Mouse (Mus musculus) midbrain, embryonic 11.5 days (tissue): ENCODE results near the gene Kdelc1. TPM values are rescaled to one million over a fixed set of nuclear protein-coding genes. Genes with fewer than 3 reads are reported as not detected.

Experiments used
- ATAC-seq: fragments of 200-750 bp; cut with Nextera tagmentation; 2 replicates; pipeline ENCODE4 v1.8.0; 2017; ENCODE audit warnings: moderate TSS enrichment, moderate library complexity; ENCODE audit not compliant: low FRiP score
- DNase-seq: peaks from one replicate; pipeline ENCODE4 v3.0.0; 2015; ENCODE audit warnings: low spot score; ENCODE audit errors: missing footprints
- H3K27ac ChIP-seq: fragments of 300-500 bp; sonication (generic); 2 replicates; pipeline ENCODE4 v1.5.1; 2014; ENCODE audit warnings: low read depth, low read length
- H3K27me3 ChIP-seq: fragments of 300-500 bp; sonication (generic); 2 replicates; pipeline ENCODE4 v1.6.1; 2014; ENCODE audit warnings: mild to moderate bottlenecking, low read length, moderate library complexity, mixed read lengths; ENCODE audit not compliant: control insufficient read depth, insufficient read depth
- H3K36me3 ChIP-seq: fragments of 300-500 bp; sonication (generic); 2 replicates; pipeline ENCODE4 v1.6.1; 2014; ENCODE audit warnings: mild to moderate bottlenecking, low read length, moderate library complexity, mixed read lengths; ENCODE audit not compliant: control insufficient read depth, insufficient read depth
- H3K4me1 ChIP-seq: fragments of 300-500 bp; sonication (generic); 2 replicates; pipeline ENCODE4 v1.6.1; 2014; ENCODE audit warnings: low read length; ENCODE audit not compliant: control insufficient read depth, insufficient read depth
- H3K4me2 ChIP-seq: fragments of 300-500 bp; sonication (generic); 2 replicates; pipeline ENCODE4 v1.6.1; 2014; ENCODE audit warnings: mild to moderate bottlenecking, moderate library complexity
- H3K4me3 ChIP-seq: fragments of 300-500 bp; sonication (generic); 2 replicates; pipeline ENCODE4 v1.5.1; 2014; ENCODE audit warnings: low read depth, low read length
- H3K9ac ChIP-seq: fragments of 300-500 bp; sonication (generic); 2 replicates; pipeline ENCODE4 v1.6.1; 2014; ENCODE audit warnings: low read length
- H3K9me3 ChIP-seq: fragments of 300-500 bp; sonication (generic); 2 replicates; pipeline ENCODE4 v1.6.1; 2016; ENCODE audit warnings: low read length; ENCODE audit not compliant: control insufficient read depth
- WGBS: fragments of 180-500 bp; shearing (Covaris S2); extraction: QIAGEN DNeasy Blood & Tissue Kit; methylation state at CpG from one replicate; pipeline ENCODE4 v1.1.7; 2014; 5-methylcytosine and 5-hydroxymethylcytosine counted together
- polyA plus RNA-seq: library from polyadenylated mRNA; unstranded; fragments of >200 nt; fragmentation: Nextera tagmentation; extraction: Ambion mirVana; gene quantifications from 2 replicates; pipeline ENCODE4 v1.2.1, GENCODE M21; 2014

Kdelc1 gene
- 56.8 and 62.1 TPM in 2 replicates for polyA plus RNA-seq

- Histone ChIP-seq H3K4me1 (peaks cover 6% of the 10 kb centered on the region; the same call in 1 of the 2 replicates), H3K9me3 (no peaks in the 10 kb centered on the region), H3K27ac (peak within 1 kb of the TSS; percentile 93), H3K4me3 (peak within 1 kb of the TSS; percentile 69), H3K9ac (peak within 1 kb of the TSS; percentile 75), H3K27me3 (no peaks in the 10 kb centered on the region), H3K36me3 (no peaks in the 10 kb centered on the region), H3K4me2 (peak within 1 kb of the TSS; percentile 81)
- under 1% methylated on average over 39 of the region's 39 CpGs for WGBS
- ATAC-seq (peak; percentile 94), DNase-seq (peak; percentile 97)
These were observed at the start of gene Kdelc1, which contains the start of gene Bivm for GRCm38 (mm10) chr1:44118239-44119054. TSS of gene Kdelc1 (minus strand) at chr1:44118808. TSS of gene Bivm (plus strand) at chr1:44118957.

- H3K36me3 ChIP-seq, result peaks cover 45% of the 10 kb centered on the region
- H3K27ac ChIP-seq, result no peak overlapping the region
- H3K4me1 ChIP-seq, result no peaks in the 10 kb centered on the region
- H3K9me3 ChIP-seq, result peaks cover 4% of the 10 kb centered on the region; the same call in 1 of the 2 replicates
- H3K4me2 ChIP-seq, result no peak overlapping the region
- no peak overlapping the region for H3K9ac ChIP-seq
- ATAC-seq (no peak), DNase-seq (no peak)
- 98% methylated on average over 3 of the region's 3 CpGs for WGBS
- H3K27me3 ChIP-seq, result no peaks in the 10 kb centered on the region
- no peak overlapping the region for H3K4me3 ChIP-seq
These were observed 49.3 kb upstream of the Kdelc1 start for GRCm38 (mm10) chr1:44167859-44168383.

GRCm38 (mm10) chr1:44162389-44162788 is 43.8 kb upstream of the Kdelc1 start:
- Histone ChIP-seq H3K27ac (no peak overlapping the region), H3K36me3 (peaks cover 36% of the 10 kb centered on the region), H3K9ac (no peak overlapping the region), H3K27me3 (no peaks in the 10 kb centered on the region), H3K4me2 (no peak overlapping the region), H3K9me3 (no peaks in the 10 kb centered on the region), H3K4me3 (no peak overlapping the region), H3K4me1 (no peaks in the 10 kb centered on the region)
- DNase-seq, result no peak
- no peak for ATAC-seq
- 97% methylated on average over 5 of the region's 5 CpGs for WGBS

- peaks cover 31% of the 10 kb centered on the region for H3K36me3 ChIP-seq
- H3K4me1 ChIP-seq, result no peaks in the 10 kb centered on the region
- no peak overlapping the region for H3K4me2 ChIP-seq
- no peaks in the 10 kb centered on the region for H3K9me3 ChIP-seq
- 90% methylated on average over 6 of the region's 6 CpGs for WGBS
- H3K4me3 ChIP-seq, result no peak overlapping the region
- no peak for ATAC-seq
- DNase-seq, result no peak
- no peak overlapping the region for H3K27ac ChIP-seq
- H3K9ac ChIP-seq, result no peak overlapping the region
- H3K27me3 ChIP-seq, result no peaks in the 10 kb centered on the region
These were observed 43.2 kb upstream of the Kdelc1 start for GRCm38 (mm10) chr1:44161818-44162217.

GRCm38 (mm10) chr1:44158317-44158716 is 39.7 kb upstream of the Kdelc1 start:
- Histone ChIP-seq H3K4me1 (no peaks in the 10 kb centered on the region), H3K27me3 (no peaks in the 10 kb centered on the region), H3K36me3 (peaks cover 21% of the 10 kb centered on the region; the same call in 1 of the 2 replicates), H3K4me3 (no peak overlapping the region), H3K9me3 (no peaks in the 10 kb centered on the region), H3K4me2 (no peak overlapping the region), H3K9ac (no peak overlapping the region), H3K27ac (no peak overlapping the region)
- no peak for ATAC-seq
- 88% methylated on average over 6 of the region's 6 CpGs for WGBS
- no peak for DNase-seq

GRCm38 (mm10) chr1:44155287-44155686 is 36.7 kb upstream of the Kdelc1 start:
- DNase-seq, result no peak
- 97% methylated on average over 4 of the region's 4 CpGs for WGBS
- no peaks in the 10 kb centered on the region for H3K4me1 ChIP-seq

GRCm38 (mm10) chr1:44148706-44149105 is 30.1 kb upstream of the Kdelc1 start:
- Histone ChIP-seq H3K9me3 (no peaks in the 10 kb centered on the region), H3K4me3 (peak overlapping the region; percentile 75), H3K27me3 (no peaks in the 10 kb centered on the region), H3K36me3 (no peaks in the 10 kb centered on the region), H3K4me2 (peak overlapping the region; percentile 57), H3K9ac (peak overlapping the region; percentile 93), H3K27ac (no peak overlapping the region), H3K4me1 (peaks cover 3% of the 10 kb centered on the region)
- ATAC-seq (no peak), DNase-seq (peak; percentile 90)
- whole genome bisulfite sequencing, result 46% methylated on average over 6 of the region's 6 CpGs

More at GRCm38 (mm10) chr1:44155287-44155686, 36.7 kb upstream of the Kdelc1 start:
- Histone ChIP-seq H3K9me3 (no peaks in the 10 kb centered on the region), H3K4me2 (no peak overlapping the region), H3K9ac (no peak overlapping the region), H3K27ac (no peak overlapping the region), H3K36me3 (peaks cover 9% of the 10 kb centered on the region; the same call in 1 of the 2 replicates), H3K27me3 (no peaks in the 10 kb centered on the region), H3K4me3 (no peak overlapping the region)
- no peak for ATAC-seq

- WGBS, result under 1% methylated on average over 65 of the region's 66 CpGs
- peak; percentile 97 for ATAC-seq
- Histone ChIP-seq H3K4me3 (peak within 1 kb of the TSS; percentile 75), H3K27ac (peak within 1 kb of the TSS; percentile 98), H3K4me1 (peaks cover 3% of the 10 kb centered on the region), H3K27me3 (no peaks in the 10 kb centered on the region), H3K9me3 (no peaks in the 10 kb centered on the region), H3K36me3 (no peaks in the 10 kb centered on the region), H3K9ac (peak within 1 kb of the TSS; percentile 93), H3K4me2 (peak within 1 kb of the TSS; percentile 57)
- DNase-seq, result peak; percentile 98
These were observed 29.2 kb upstream of the Kdelc1 start, which contains the start of gene Ercc5 for GRCm38 (mm10) chr1:44147563-44148381. TSS of gene Ercc5 (plus strand) at chr1:44147744.
